ENCODE assay signal across 27 mouse cellular contexts in genomic region chr11:94571850-94572249, GRCm38 (mm10). TPM values are rescaled to one million over a fixed set of nuclear protein-coding genes. Genes with fewer than 3 reads are reported as not detected.
DNase-seq lines count a peak whose midpoint lies in the region; ATAC-seq and TF ChIP-seq lines count a peak whose summit lies in the region.
"Had no signal": no experiment of that assay in that cellular context is flagged by ENCODE, and none has a peak within 500 bp of the region (broad histone marks: within the 10 kb centered on the region; RNA-seq: fewer than 3 reads in every experiment).

No protein-coding gene starts in this region.

- DNase-seq in heart, postnatal 10 days, result no peak
- DNase-seq in liver, embryonic 13.5 days, result no peak
- no peak for DNase-seq in liver, postnatal 0 days
- DNase-seq in retina, postnatal 1 day, result peak; percentile 45
- DNase-seq in retina, embryonic 14.5 days (ENCODE audit: low spot score), result no peak
- no peak for DNase-seq in spleen, postnatal 14 days (ENCODE audit: low spot score in 2 of 2)
- DNase-seq: adrenal gland, adult 8-10 months; adrenal gland, postnatal 36 days; B cell, adult 2 months; cerebellum, adult 18-20 months; cerebellum, adult 9-10 months; cerebellum, postnatal 14 days; gastrocnemius, postnatal 10 days; gastrocnemius, postnatal 36 days; heart, adult 2 months had no signal

- WGBS in heart, embryonic 11.5 days (ENCODE audit: insufficient replicate concordance), result 83% methylated on average over 1 of the region's 1 CpGs
- WGBS in liver, embryonic 13.5 days (ENCODE audit: insufficient replicate concordance), result 77% methylated on average over 1 of the region's 1 CpGs
- 86% methylated on average over 1 of the region's 1 CpGs for WGBS in liver, postnatal 0 days (ENCODE audit: insufficient replicate concordance)

- no peak overlapping the region for H3K4me3 ChIP-seq in heart, embryonic 11.5 days (ENCODE audit: low read depth, low read length)
- H3K4me3 ChIP-seq in liver, embryonic 13.5 days (replicated peaks), result no peak overlapping the region
- no peak overlapping the region for H3K4me3 ChIP-seq in liver, postnatal 0 days (ENCODE audit: low read depth, low read length)
- H3K4me3 ChIP-seq: forebrain, embryonic 10.5 days; forebrain, embryonic 13.5 days; heart, adult 2 months; heart, embryonic 12.5 days; heart, embryonic 15.5 days; hindbrain, embryonic 12.5 days; hindbrain, embryonic 15.5 days had no signal

- ATAC-seq in heart, embryonic 11.5 days (replicated peaks; ENCODE audit: insufficient number of reproducible peaks, low FRiP score, low TSS enrichment), result 0 out of 2 replicates have a peak, but pooled peaks have one; percentile 5
- peak; percentile 51; the same call in 1 of the 2 replicates for ATAC-seq in liver, embryonic 13.5 days (ENCODE audit: low read depth)
- ATAC-seq in liver, postnatal 0 days, result no peak
- ATAC-seq: forebrain, embryonic 13.5 days; forebrain, embryonic 16.5 days had no signal

- no peak overlapping the region for H3K27ac ChIP-seq in heart, embryonic 11.5 days (ENCODE audit: low read depth, low read length)
- H3K27ac ChIP-seq in liver, embryonic 13.5 days, result no peak overlapping the region
- H3K27ac ChIP-seq in liver, postnatal 0 days (ENCODE audit: low read depth), result no peak overlapping the region
- H3K27ac ChIP-seq: forebrain, embryonic 10.5 days; forebrain, embryonic 13.5 days; hindbrain, embryonic 12.5 days; hindbrain, embryonic 15.5 days had no signal

- no peaks in the 10 kb centered on the region for H3K4me1 ChIP-seq in heart, embryonic 11.5 days (ENCODE audit: control insufficient read depth, insufficient read depth, low read length)
- peaks cover 3% of the 10 kb centered on the region for H3K4me1 ChIP-seq in liver, embryonic 13.5 days (replicated peaks)
- no peaks in the 10 kb centered on the region for H3K4me1 ChIP-seq in liver, postnatal 0 days (ENCODE audit: insufficient read depth)
- H3K4me1 ChIP-seq: forebrain, embryonic 13.5 days; heart, embryonic 12.5 days; heart, embryonic 15.5 days; hindbrain, embryonic 15.5 days had no signal

- H3K4me2 ChIP-seq in heart, embryonic 11.5 days, result no peak overlapping the region
- H3K4me2 ChIP-seq in liver, embryonic 13.5 days, result no peak overlapping the region
- no peak overlapping the region for H3K4me2 ChIP-seq in liver, postnatal 0 days (ENCODE audit: low read depth, low read length)
- H3K4me2 ChIP-seq: forebrain, embryonic 13.5 days; heart, embryonic 12.5 days; heart, embryonic 15.5 days; hindbrain, embryonic 12.5 days; hindbrain, embryonic 15.5 days had no signal

- no peak for TF ChIP-seq CTCF in liver, postnatal 0 days (IDR thresholded peaks at IDR 0.05; ENCODE audit: low read depth)

- no peaks in the 10 kb centered on the region for H3K9me3 ChIP-seq in heart, embryonic 11.5 days (replicated peaks; ENCODE audit: control insufficient read depth, low read length)
- H3K9me3 ChIP-seq in liver, embryonic 13.5 days (replicated peaks), result no peaks in the 10 kb centered on the region
- no peaks in the 10 kb centered on the region for H3K9me3 ChIP-seq in liver, postnatal 0 days (ENCODE audit: low read length)
- H3K9me3 ChIP-seq: forebrain, embryonic 10.5 days; forebrain, embryonic 13.5 days; G1E; heart, embryonic 12.5 days; heart, embryonic 15.5 days; hindbrain, embryonic 12.5 days; hindbrain, embryonic 15.5 days had no signal

- no peak for TF ChIP-seq EP300 in liver, postnatal 0 days (IDR thresholded peaks at IDR 0.05; ENCODE audit: low read depth)

- H3K9ac ChIP-seq in heart, embryonic 11.5 days (ENCODE audit: low read depth, low read length), result no peak overlapping the region
- H3K9ac ChIP-seq in liver, embryonic 13.5 days, result no peak overlapping the region
- H3K9ac ChIP-seq in liver, postnatal 0 days (replicated peaks), result no peak overlapping the region
- H3K9ac ChIP-seq: forebrain, embryonic 13.5 days; heart, embryonic 12.5 days; heart, embryonic 15.5 days; hindbrain, embryonic 12.5 days; hindbrain, embryonic 15.5 days had no signal

- intact Hi-C loops in heart, postnatal 10 days (cut with DNase I), result no loop called here

- peaks cover 4% of the 10 kb centered on the region for H3K27me3 ChIP-seq in heart, embryonic 11.5 days (ENCODE audit: control insufficient read depth, insufficient read depth, low read length)
- no peaks in the 10 kb centered on the region for H3K27me3 ChIP-seq in liver, embryonic 13.5 days
- H3K27me3 ChIP-seq in liver, postnatal 0 days (ENCODE audit: insufficient read depth, low read length), result no peaks in the 10 kb centered on the region
- H3K27me3 ChIP-seq: CH12.LX; forebrain, embryonic 13.5 days; heart, embryonic 15.5 days; hindbrain, embryonic 15.5 days had no signal

- no peaks in the 10 kb centered on the region for H3K36me3 ChIP-seq in heart, embryonic 11.5 days (ENCODE audit: control insufficient read depth, insufficient read depth, low read length)
- H3K36me3 ChIP-seq in liver, embryonic 13.5 days, result 0 out of 2 replicates have a peak, but pooled peaks cover 5% of the 10 kb centered on the region
- H3K36me3 ChIP-seq in liver, postnatal 0 days (replicated peaks; ENCODE audit: insufficient read depth, low read length), result peaks cover 2% of the 10 kb centered on the region; the same call in 1 of the 2 replicates
- H3K36me3 ChIP-seq: G1E; heart, embryonic 15.5 days; hindbrain, embryonic 12.5 days; hindbrain, embryonic 15.5 days had no signal

RNA-seq across cellular contexts. Expression of gene Chad, which starts 7.0 kb away (rescaled TPM):
- 0.21 TPM in 1 of 2 replicates, not detected in the other for polyA plus RNA-seq in heart, embryonic 11.5 days (2014; fragmentation: Nextera tagmentation; extraction: Ambion mirVana)
- total RNA-seq in heart, postnatal 10 days (2021), result under 1 TPM; 0.74 TPM
- polyA plus RNA-seq in liver, embryonic 13.5 days (2015; fragmentation: Nextera tagmentation; extraction: Ambion mirVana), result 0.13 TPM in 1 of 2 replicates, not detected in the other
- 0.14 TPM in 2 replicates for polyA plus RNA-seq in liver, postnatal 0 days (2015; fragmentation: Nextera tagmentation; extraction: Ambion mirVana)
- total RNA-seq: adrenal gland, postnatal 36 days; granulocyte monocyte progenitor cell, adult 5-6 weeks had no signal
- polyA plus RNA-seq: G1E had no signal

RNA-seq across cellular contexts. Expression of gene Rsad1, which starts 22.8 kb away (rescaled TPM):
- 2.6 and 4.6 TPM in 2 replicates for polyA plus RNA-seq in heart, embryonic 11.5 days (2014; fragmentation: Nextera tagmentation; extraction: Ambion mirVana)
- 10 to 100 TPM in 1 of 2 experiments, 1 to 10 TPM in 1; 9.8 to 10.2 TPM for total RNA-seq in heart, postnatal 10 days (2021)
- polyA plus RNA-seq in liver, embryonic 13.5 days (2015; fragmentation: Nextera tagmentation; extraction: Ambion mirVana), result 1.6 and 2.5 TPM in 2 replicates
- 1.7 and 1.9 TPM in 2 replicates for polyA plus RNA-seq in liver, postnatal 0 days (2015; fragmentation: Nextera tagmentation; extraction: Ambion mirVana)

RNA-seq across cellular contexts. Expression of gene Acsf2, which starts 29.8 kb away (rescaled TPM):
- polyA plus RNA-seq in heart, embryonic 11.5 days (2014; fragmentation: Nextera tagmentation; extraction: Ambion mirVana), result 4.3 and 4.7 TPM in 2 replicates
- 10 to 100 TPM; 44.5 to 49.6 TPM for total RNA-seq in heart, postnatal 10 days (2021)
- 1.1 and 1.3 TPM in 2 replicates for polyA plus RNA-seq in liver, embryonic 13.5 days (2015; fragmentation: Nextera tagmentation; extraction: Ambion mirVana)
- polyA plus RNA-seq in liver, postnatal 0 days (2015; fragmentation: Nextera tagmentation; extraction: Ambion mirVana), result 4.2 and 4.4 TPM in 2 replicates

RNA-seq across cellular contexts. Expression of gene Mycbpap, which starts 50.3 kb away (rescaled TPM):
- 9.1 and 9.9 TPM in 2 replicates for polyA plus RNA-seq in heart, embryonic 11.5 days (2014; fragmentation: Nextera tagmentation; extraction: Ambion mirVana)
- total RNA-seq in heart, postnatal 10 days (2021), result 1 to 10 TPM; 3.9 to 4.9 TPM
- polyA plus RNA-seq in liver, embryonic 13.5 days (2015; fragmentation: Nextera tagmentation; extraction: Ambion mirVana), result 0.05 and 0.19 TPM in 2 replicates
- polyA plus RNA-seq in liver, postnatal 0 days (2015; fragmentation: Nextera tagmentation; extraction: Ambion mirVana), result 0.13 TPM in 1 of 2 replicates, not detected in the other
- total RNA-seq: G1E; gastrocnemius, adult 18-20 months; gastrocnemius, postnatal 10 days; gastrocnemius, postnatal 36 days had no signal
- polyA plus RNA-seq: G1E had no signal

RNA-seq across cellular contexts. Expression of gene Lrrc59, which starts 57.7 kb away (rescaled TPM):
- 137 and 170 TPM in 2 replicates for polyA plus RNA-seq in heart, embryonic 11.5 days (2014; fragmentation: Nextera tagmentation; extraction: Ambion mirVana)
- 10 to 100 TPM; 60.0 to 63.3 TPM for total RNA-seq in heart, postnatal 10 days (2021)
- polyA plus RNA-seq in liver, embryonic 13.5 days (2015; fragmentation: Nextera tagmentation; extraction: Ambion mirVana), result 133 and 148 TPM in 2 replicates
- polyA plus RNA-seq in liver, postnatal 0 days (2015; fragmentation: Nextera tagmentation; extraction: Ambion mirVana), result 51.7 and 57.0 TPM in 2 replicates
